Mouse (Mus musculus) thymus, postnatal 4 days (tissue): Measurements from ENCODE around the gene Pth1r.

Experiments used
- DNase-seq: peaks from one replicate; pipeline ENCODE4 v3.0.0; 2021

Gene Pth1r

GRCm38 (mm10) chr9:110680736-110681507, 66.0 kb downstream of the Pth1r start:
- DNase-seq = no peak

- DNase-seq = no peak
Measured at GRCm38 (mm10) chr9:110678886-110679285, 68.1 kb downstream of the Pth1r start.

GRCm38 (mm10) chr9:110676492-110676911, 70.4 kb downstream of the Pth1r start:
- peak; percentile 44 for DNase-seq

- no peak for DNase-seq
Measured at GRCm38 (mm10) chr9:110673107-110673752, 73.7 kb downstream of the Pth1r start.

GRCm38 (mm10) chr9:110672462-110673106, 74.4 kb downstream of the Pth1r start:
- peak; percentile 70 for DNase-seq
